Mouse (Mus musculus): ENCODE results near the gene Mansc1.

Gene Mansc1

GRCm38 (mm10) chr6:134639210-134639609 lies 6.9 kb upstream of the Mansc1 start, which contains the start of gene Borcs5:
TSS of gene Borcs5 (plus strand) at chr6:134639510.
- DNase-seq: no peak

- no peak for DNase-seq
These were observed 4.2 kb upstream of the Mansc1 start for GRCm38 (mm10) chr6:134636476-134636875.

- no peak for DNase-seq
These were observed 1.3 kb upstream of the Mansc1 start for GRCm38 (mm10) chr6:134633553-134633952.

- peak; percentile 28 to 37 for DNase-seq
These were observed 468 bp upstream of the Mansc1 start for GRCm38 (mm10) chr6:134632756-134633155.

- DNase-seq: no peak
These were observed 1.8 kb downstream of the Mansc1 start for GRCm38 (mm10) chr6:134630447-134630846.

- no peak for DNase-seq
These were observed 5.7 kb downstream of the Mansc1 start for GRCm38 (mm10) chr6:134626564-134626963.

- DNase-seq: no peak
These were observed 6.9 kb downstream of the Mansc1 start for GRCm38 (mm10) chr6:134625431-134625830.

GRCm38 (mm10) chr6:134621552-134621949 lies 10.7 kb downstream of the Mansc1 start:
- no peak for DNase-seq

- peak in 1 of 2 experiments; percentile 65 for DNase-seq
These were observed 11.3 kb downstream of the Mansc1 start for GRCm38 (mm10) chr6:134620846-134621551.

- DNase-seq: no peak
These were observed 12.2 kb downstream of the Mansc1 start for GRCm38 (mm10) chr6:134620129-134620528.

- no peak for DNase-seq
These were observed 14.7 kb downstream of the Mansc1 start for GRCm38 (mm10) chr6:134617589-134617988.

GRCm38 (mm10) chr6:134614723-134615648 lies 17.3 kb downstream of the Mansc1 start:
- DNase-seq: peak; percentile 92 to 95

- no peak for DNase-seq
These were observed 18.0 kb downstream of the Mansc1 start for GRCm38 (mm10) chr6:134614322-134614721.

GRCm38 (mm10) chr6:134611896-134612295 lies 20.4 kb downstream of the Mansc1 start:
- DNase-seq: peak; percentile 62

- DNase-seq: no peak
These were observed 21.9 kb downstream of the Mansc1 start for GRCm38 (mm10) chr6:134610380-134610779.

GRCm38 (mm10) chr6:134606949-134607746 lies 25.1 kb downstream of the Mansc1 start:
- peak; percentile 58 to 60 for DNase-seq

- no peak for DNase-seq
These were observed 25.7 kb downstream of the Mansc1 start for GRCm38 (mm10) chr6:134606540-134606939.

- DNase-seq: no peak
These were observed 27.1 kb downstream of the Mansc1 start for GRCm38 (mm10) chr6:134605196-134605595.

- DNase-seq: no peak
These were observed 29.8 kb downstream of the Mansc1 start for GRCm38 (mm10) chr6:134602371-134603003.

- DNase-seq: no peak
These were observed 30.5 kb downstream of the Mansc1 start for GRCm38 (mm10) chr6:134601766-134602165.

- DNase-seq: no peak
These were observed 31.2 kb downstream of the Mansc1 start for GRCm38 (mm10) chr6:134601130-134601529.

- DNase-seq: no peak
These were observed 33.0 kb downstream of the Mansc1 start for GRCm38 (mm10) chr6:134599239-134599638.

Measured in cerebellum, postnatal 14 days (tissue).